Mouse (Mus musculus): ENCODE measurements around the gene Lpgat1. TPM values are rescaled to one million over a fixed set of nuclear protein-coding genes. Genes with fewer than 3 reads are reported as not detected.
A peak's percentile ranks its signal among the peaks of the same experiment; 100 is the strongest.

Lpgat1 gene
- polyA plus RNA-seq, 1 experiment from 2014 or later, result 37.2 TPM

- Histone ChIP-seq H3K4me2 (replicated peaks) (no peak overlapping the region), H3K4me1 (replicated peaks) (peaks cover 4% of the 10 kb centered on the region; the same call in 1 of the 2 replicates), H3K9me3 (no peaks in the 10 kb centered on the region), H3K36me3 (no peaks in the 10 kb centered on the region), H3K9ac (no peak overlapping the region), H3K4me3 (replicated peaks) (no peak overlapping the region), H3K27me3 (replicated peaks) (no peaks in the 10 kb centered on the region), H3K27ac (no peak overlapping the region)
- WGBS, result 66% methylated on average over 2 of the region's 2 CpGs
- peak; percentile 48 for ATAC-seq
These were observed 21.1 kb downstream of the Lpgat1 start for GRCm38 (mm10) chr1:191738726-191739125.

GRCm38 (mm10) chr1:191740587-191741361 lies 23.1 kb downstream of the Lpgat1 start:
- no peak overlapping the region for H3K9ac ChIP-seq
- no peak overlapping the region for H3K4me3 ChIP-seq (replicated peaks)
- no peak overlapping the region for H3K4me2 ChIP-seq (replicated peaks)
- peaks cover 4% of the 10 kb centered on the region; the same call in 1 of the 2 replicates for H3K4me1 ChIP-seq (replicated peaks)
- no peak for ATAC-seq
- no peaks in the 10 kb centered on the region for H3K9me3 ChIP-seq
- 91% methylated on average over 6 of the region's 6 CpGs for WGBS
- H3K27ac ChIP-seq, result no peak overlapping the region
- H3K27me3 ChIP-seq (replicated peaks), result no peaks in the 10 kb centered on the region
- no peaks in the 10 kb centered on the region for H3K36me3 ChIP-seq

- peak; percentile 44; the same call in 1 of the 2 replicates for ATAC-seq
- WGBS, result 65% methylated on average over 4 of the region's 4 CpGs
- Histone ChIP-seq H3K27ac (no peak overlapping the region), H3K9me3 (no peaks in the 10 kb centered on the region), H3K36me3 (no peaks in the 10 kb centered on the region), H3K4me2 (replicated peaks) (no peak overlapping the region), H3K9ac (no peak overlapping the region), H3K4me1 (replicated peaks) (peaks cover 4% of the 10 kb centered on the region; the same call in 1 of the 2 replicates), H3K27me3 (replicated peaks) (no peaks in the 10 kb centered on the region), H3K4me3 (replicated peaks) (no peak overlapping the region)
These were observed 24.0 kb downstream of the Lpgat1 start for GRCm38 (mm10) chr1:191741635-191742034.

GRCm38 (mm10) chr1:191748431-191748830 lies 30.8 kb downstream of the Lpgat1 start:
- H3K4me2 ChIP-seq (replicated peaks), result no peak overlapping the region
- WGBS, result 67% methylated on average over 1 of the region's 1 CpGs
- ATAC-seq, result no peak
- no peaks in the 10 kb centered on the region for H3K9me3 ChIP-seq
- H3K4me1 ChIP-seq (replicated peaks), result no peaks in the 10 kb centered on the region
- H3K27me3 ChIP-seq (replicated peaks), result no peaks in the 10 kb centered on the region
- H3K9ac ChIP-seq, result no peak overlapping the region
- H3K4me3 ChIP-seq (replicated peaks), result no peak overlapping the region
- no peak overlapping the region for H3K27ac ChIP-seq
- H3K36me3 ChIP-seq, result no peaks in the 10 kb centered on the region

GRCm38 (mm10) chr1:191756520-191757199 lies 39.0 kb downstream of the Lpgat1 start:
- H3K4me1 ChIP-seq (replicated peaks), result no peaks in the 10 kb centered on the region
- H3K4me3 ChIP-seq (replicated peaks), result no peak overlapping the region
- WGBS, result 92% methylated on average over 3 of the region's 3 CpGs
- no peak overlapping the region for H3K4me2 ChIP-seq (replicated peaks)
- no peak overlapping the region for H3K27ac ChIP-seq
- no peaks in the 10 kb centered on the region for H3K27me3 ChIP-seq (replicated peaks)
- H3K9ac ChIP-seq, result no peak overlapping the region
- H3K36me3 ChIP-seq, result no peaks in the 10 kb centered on the region
- no peak for ATAC-seq
- no peaks in the 10 kb centered on the region for H3K9me3 ChIP-seq

GRCm38 (mm10) chr1:191774106-191774505 lies 56.5 kb downstream of the Lpgat1 start:
- 62% methylated on average over 5 of the region's 5 CpGs for WGBS
- H3K9ac ChIP-seq, result no peak overlapping the region
- no peak overlapping the region for H3K27ac ChIP-seq
- H3K36me3 ChIP-seq, result peaks cover 23% of the 10 kb centered on the region
- no peaks in the 10 kb centered on the region for H3K27me3 ChIP-seq (replicated peaks)
- no peak for ATAC-seq
- H3K4me3 ChIP-seq (replicated peaks), result no peak overlapping the region
- H3K4me2 ChIP-seq (replicated peaks), result no peak overlapping the region
- no peaks in the 10 kb centered on the region for H3K9me3 ChIP-seq
- H3K4me1 ChIP-seq (replicated peaks), result no peaks in the 10 kb centered on the region

GRCm38 (mm10) chr1:191775116-191775515 lies 57.5 kb downstream of the Lpgat1 start:
- Histone ChIP-seq H3K4me1 (replicated peaks) (no peaks in the 10 kb centered on the region), H3K4me2 (replicated peaks) (no peak overlapping the region), H3K9me3 (no peaks in the 10 kb centered on the region), H3K27me3 (replicated peaks) (no peaks in the 10 kb centered on the region), H3K27ac (no peak overlapping the region), H3K36me3 (peaks cover 23% of the 10 kb centered on the region), H3K9ac (no peak overlapping the region), H3K4me3 (replicated peaks) (no peak overlapping the region)
- ATAC-seq, result no peak
- WGBS, result 87% methylated on average over 8 of the region's 8 CpGs

GRCm38 (mm10) chr1:191777521-191777920 lies 59.9 kb downstream of the Lpgat1 start:
- Histone ChIP-seq H3K4me1 (replicated peaks) (no peaks in the 10 kb centered on the region), H3K27ac (no peak overlapping the region), H3K9me3 (no peaks in the 10 kb centered on the region), H3K4me2 (replicated peaks) (no peak overlapping the region), H3K4me3 (replicated peaks) (no peak overlapping the region), H3K27me3 (replicated peaks) (no peaks in the 10 kb centered on the region), H3K36me3 (peaks cover 23% of the 10 kb centered on the region), H3K9ac (no peak overlapping the region)
- WGBS, result 64% methylated on average over 8 of the region's 8 CpGs
- no peak for ATAC-seq

GRCm38 (mm10) chr1:191780470-191780869 lies 62.8 kb downstream of the Lpgat1 start:
- Histone ChIP-seq H3K9me3 (no peaks in the 10 kb centered on the region), H3K36me3 (peaks cover 14% of the 10 kb centered on the region; the same call in 1 of the 2 replicates), H3K27me3 (replicated peaks) (no peaks in the 10 kb centered on the region), H3K4me2 (replicated peaks) (no peak overlapping the region), H3K4me3 (replicated peaks) (no peak overlapping the region), H3K9ac (no peak overlapping the region), H3K27ac (no peak overlapping the region), H3K4me1 (replicated peaks) (no peaks in the 10 kb centered on the region)
- ATAC-seq, result no peak
- WGBS, result 90% methylated on average over 1 of the region's 1 CpGs

GRCm38 (mm10) chr1:191785108-191785507 lies 67.5 kb downstream of the Lpgat1 start:
- Histone ChIP-seq H3K27ac (no peak overlapping the region), H3K4me2 (replicated peaks) (no peak overlapping the region), H3K4me3 (replicated peaks) (no peak overlapping the region), H3K36me3 (no peaks in the 10 kb centered on the region), H3K9ac (no peak overlapping the region), H3K9me3 (no peaks in the 10 kb centered on the region), H3K4me1 (replicated peaks) (no peaks in the 10 kb centered on the region), H3K27me3 (replicated peaks) (no peaks in the 10 kb centered on the region)
- whole genome bisulfite sequencing, result 71% methylated on average over 11 of the region's 11 CpGs
- no peak for ATAC-seq

GRCm38 (mm10) chr1:191786255-191786654 lies 68.6 kb downstream of the Lpgat1 start:
- Histone ChIP-seq H3K9me3 (no peaks in the 10 kb centered on the region), H3K36me3 (no peaks in the 10 kb centered on the region), H3K27me3 (replicated peaks) (no peaks in the 10 kb centered on the region), H3K4me2 (replicated peaks) (no peak overlapping the region), H3K27ac (no peak overlapping the region), H3K9ac (no peak overlapping the region), H3K4me1 (replicated peaks) (no peaks in the 10 kb centered on the region), H3K4me3 (replicated peaks) (no peak overlapping the region)
- WGBS, result 69% methylated on average over 6 of the region's 6 CpGs
- ATAC-seq, result no peak

GRCm38 (mm10) chr1:191787379-191787778 lies 69.7 kb downstream of the Lpgat1 start:
- Histone ChIP-seq H3K36me3 (no peaks in the 10 kb centered on the region), H3K9ac (no peak overlapping the region), H3K4me2 (replicated peaks) (no peak overlapping the region), H3K27ac (no peak overlapping the region), H3K27me3 (replicated peaks) (no peaks in the 10 kb centered on the region), H3K4me3 (replicated peaks) (no peak overlapping the region), H3K4me1 (replicated peaks) (no peaks in the 10 kb centered on the region), H3K9me3 (no peaks in the 10 kb centered on the region)
- ATAC-seq, result no peak
- WGBS, result 52% methylated on average over 3 of the region's 4 CpGs

All from intestine, embryonic 15.5 days (tissue).